Mouse (Mus musculus) liver, embryonic 14.5 days (tissue): ENCODE measurements around the gene Tmem104.

Experiments
- CTCF ChIP-seq: IDR thresholded peaks from 2 replicates; pipeline ENCODE4 v1.5.1; 2016; ENCODE audit warnings: antibody characterized with exemption, low read depth, control low read depth
- EP300 ChIP-seq: IDR thresholded peaks from 2 replicates; pipeline ENCODE4 v1.6.1; 2016; ENCODE audit warnings: antibody characterized with exemption, low read depth

DNA sequence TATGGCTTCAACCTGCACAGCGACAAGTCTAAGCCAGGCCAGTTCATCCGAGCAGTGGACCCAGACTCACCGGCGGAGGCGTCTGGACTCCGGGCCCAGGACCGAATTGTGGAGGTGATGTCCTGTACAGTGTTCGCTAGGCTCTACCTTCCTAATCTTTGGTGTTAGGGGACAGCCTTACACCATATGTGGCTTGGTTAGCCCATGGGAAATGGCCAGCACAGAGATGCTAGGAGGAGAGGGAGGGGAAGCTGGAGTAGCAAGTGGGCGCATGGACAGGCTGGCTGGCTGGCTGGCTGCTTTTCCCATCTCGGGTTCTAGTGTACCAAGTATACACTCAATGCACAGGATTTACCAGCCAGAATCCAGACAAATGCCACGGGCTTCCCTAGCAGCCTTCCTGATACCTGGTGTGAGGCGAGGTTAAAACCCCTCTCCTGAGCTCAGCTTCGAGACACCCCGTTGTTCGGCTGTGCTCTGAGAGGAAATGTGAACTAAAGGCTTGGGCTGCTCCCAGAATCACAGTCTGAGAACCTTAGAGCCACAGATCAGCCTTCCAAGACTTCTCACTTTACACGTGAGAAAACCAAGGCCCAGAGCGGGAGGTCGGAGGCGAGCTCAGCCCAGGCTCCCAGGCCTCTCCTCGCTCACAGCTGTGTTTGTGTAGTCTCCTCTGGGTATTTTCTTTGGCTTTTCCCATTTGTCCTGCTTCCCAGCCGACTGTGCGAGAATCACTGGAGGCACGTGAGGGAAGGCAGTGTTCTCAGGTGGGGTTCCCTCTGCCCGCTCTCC is 10.7 kb upstream of the Tmem104 start:
- TF ChIP-seq EP300: no peak
- no peak for TF ChIP-seq CTCF
